Mouse (Mus musculus) embryonic fibroblast, embryonic 13.5 days (primary cell): ENCODE data around the gene Relch.

Experiments
- CTCF ChIP-seq: IDR thresholded peaks from 2 replicates; pipeline ENCODE4 v1.5.1; 2011; ENCODE audit warnings: mild to moderate bottlenecking, control low read depth, low read length, moderate library complexity, borderline replicate concordance; ENCODE audit not compliant: insufficient read depth
- POLR2A ChIP-seq: IDR thresholded peaks from 2 replicates; pipeline ENCODE4 v1.6.1; 2011; ENCODE audit warnings: low read depth, mild to moderate bottlenecking, control low read depth, low read length, moderate library complexity

GRCm38 (mm10) chr1:105804285-105804684, 140.6 kb downstream of the Relch start:
- TF ChIP-seq CTCF: no peak
- no peak for TF ChIP-seq POLR2A
